Mouse (Mus musculus) embryonic facial prominence, embryonic 12.5 days (tissue): Measurements from ENCODE around the gene Elp4. TPM values are rescaled to one million over a fixed set of nuclear protein-coding genes. Genes with fewer than 3 reads are reported as not detected.

Experiments used
- polyA plus RNA-seq: library from polyadenylated mRNA; unstranded; fragments of >200 nt; fragmentation: Nextera tagmentation; extraction: Ambion mirVana; gene quantifications from 2 replicates; pipeline ENCODE4 v1.2.1, GENCODE M21; 2016

The Elp4 gene
- polyA plus RNA-seq, 1 experiment from 2014 or later = 48.5 TPM

Other genes with a start within 250 kb of the Elp4 start
- gene Pax6, start 235.7 kb downstream of the Elp4 start, polyA plus RNA-seq = 13.7 and 20.8 TPM in 2 replicates
- gene Immp1l, start 74 bp upstream of the Elp4 start, polyA plus RNA-seq = 147 and 150 TPM in 2 replicates
- gene Dnajc24, start 99.0 kb upstream of the Elp4 start, polyA plus RNA-seq = 50.6 and 51.1 TPM in 2 replicates